Mouse (Mus musculus) frontal cortex, adult (tissue): ENCODE data around the gene Unc5c.
A peak's percentile ranks its signal among the peaks of the same experiment; 100 is the strongest.

Experiments
- ATAC-seq: cut with Nextera tagmentation; 2 replicates; pipeline ENCODE4 v1.9.2; 2017; ENCODE audit warnings: mild to moderate bottlenecking, moderate library complexity, mixed read lengths; ENCODE audit not compliant: low TSS enrichment

Unc5c gene

GRCm38 (mm10) chr3:141509772-141510171 lies 44.8 kb downstream of the Unc5c start:
- ATAC-seq: no peak

- ATAC-seq: no peak
These were observed 46.4 kb downstream of the Unc5c start for GRCm38 (mm10) chr3:141511253-141512038.

- ATAC-seq: no peak
These were observed 63.7 kb downstream of the Unc5c start for GRCm38 (mm10) chr3:141528751-141529150.

GRCm38 (mm10) chr3:141529599-141529998 lies 64.6 kb downstream of the Unc5c start:
- no peak for ATAC-seq

GRCm38 (mm10) chr3:141533861-141534260 lies 68.8 kb downstream of the Unc5c start:
- ATAC-seq: no peak

- no peak for ATAC-seq
These were observed 71.8 kb downstream of the Unc5c start for GRCm38 (mm10) chr3:141536857-141537256.

- ATAC-seq: no peak
These were observed 73.1 kb downstream of the Unc5c start for GRCm38 (mm10) chr3:141538120-141538519.

GRCm38 (mm10) chr3:141540749-141541148 lies 75.7 kb downstream of the Unc5c start:
- no peak for ATAC-seq

GRCm38 (mm10) chr3:141547341-141547814 lies 82.4 kb downstream of the Unc5c start:
- ATAC-seq: no peak

GRCm38 (mm10) chr3:141549661-141550060 lies 84.6 kb downstream of the Unc5c start:
- peak; percentile 62 for ATAC-seq

GRCm38 (mm10) chr3:141552960-141553359 lies 87.9 kb downstream of the Unc5c start:
- ATAC-seq: no peak

- ATAC-seq: no peak
These were observed 92.1 kb downstream of the Unc5c start for GRCm38 (mm10) chr3:141557072-141557471.

GRCm38 (mm10) chr3:141575076-141575688 lies 110.2 kb downstream of the Unc5c start:
- no peak for ATAC-seq

- no peak for ATAC-seq
These were observed 112.4 kb downstream of the Unc5c start for GRCm38 (mm10) chr3:141577382-141577781.

GRCm38 (mm10) chr3:141581190-141581891 lies 116.3 kb downstream of the Unc5c start:
- no peak for ATAC-seq

- ATAC-seq: no peak
These were observed 116.8 kb downstream of the Unc5c start for GRCm38 (mm10) chr3:141581892-141582214.

- ATAC-seq: no peak
These were observed 118.2 kb downstream of the Unc5c start for GRCm38 (mm10) chr3:141583180-141583579.

- no peak for ATAC-seq
These were observed 124.5 kb downstream of the Unc5c start for GRCm38 (mm10) chr3:141589392-141590012.

GRCm38 (mm10) chr3:141593249-141593648 lies 128.2 kb downstream of the Unc5c start:
- ATAC-seq: peak; percentile 44; the same call in 1 of the 2 replicates

GRCm38 (mm10) chr3:141594120-141594519 lies 129.1 kb downstream of the Unc5c start:
- no peak for ATAC-seq

- ATAC-seq: no peak
These were observed 130.1 kb downstream of the Unc5c start for GRCm38 (mm10) chr3:141595073-141595472.

GRCm38 (mm10) chr3:141596461-141596860 lies 131.4 kb downstream of the Unc5c start:
- no peak for ATAC-seq
